Mouse (Mus musculus): ENCODE measurements around the gene Olfr212. TPM values are rescaled to one million over a fixed set of nuclear protein-coding genes. Genes with fewer than 3 reads are reported as not detected.
"Not testable (repeated sequence)": the region's sequence is repeated elsewhere in the genome, so short reads cannot be mapped to it uniquely, and the experiment has no call there.

The Olfr212 gene
- not detected in 2 replicates for polyA plus RNA-seq (2012; rRNA removed)

GRCm38 (mm10) chr6:116506302-116507003 is at the start of gene Olfr212:
Gene Olfr212, plus strand, starts transcription at chr6:116506516.
- DNase-seq (ENCODE audit: low read depth, low spot score): not testable (repeated sequence)
- 91% methylated on average over 20 of the region's 20 CpGs for WGBS

- WGBS: 71% methylated on average over 4 of the region's 4 CpGs
- no peak for DNase-seq (ENCODE audit: low read depth, low spot score)
Measured at GRCm38 (mm10) chr6:116458728-116459127, 47.6 kb upstream of the Olfr212 start.

GRCm38 (mm10) chr6:116459232-116459631 is 47.1 kb upstream of the Olfr212 start:
- WGBS: 73% methylated on average over 2 of the region's 2 CpGs
- DNase-seq (ENCODE audit: low read depth, low spot score): no peak

GRCm38 (mm10) chr6:116460544-116461283 is 45.6 kb upstream of the Olfr212 start, which contains the start of gene Alox5:
Gene Alox5, minus strand, starts transcription at chr6:116461178.
- 3% methylated on average over 43 of the region's 43 CpGs for WGBS
- no peak for DNase-seq (ENCODE audit: low read depth, low spot score)

- 19% methylated on average over 3 of the region's 3 CpGs for WGBS
- no peak for DNase-seq (ENCODE audit: low read depth, low spot score)
Measured at GRCm38 (mm10) chr6:116468081-116468480, 38.2 kb upstream of the Olfr212 start.

GRCm38 (mm10) chr6:116485081-116485480 is 21.2 kb upstream of the Olfr212 start:
- no peak for DNase-seq (ENCODE audit: low read depth, low spot score)
- WGBS: 21% methylated on average over 1 of the region's 1 CpGs

- 35% methylated on average over 1 of the region's 1 CpGs for WGBS
- no peak for DNase-seq (ENCODE audit: low read depth, low spot score)
Measured at GRCm38 (mm10) chr6:116486833-116487232, 19.5 kb upstream of the Olfr212 start.

GRCm38 (mm10) chr6:116488791-116489190 is 17.5 kb upstream of the Olfr212 start, which contains the start of gene Olfr211:
Gene Olfr211, plus strand, starts transcription at chr6:116489091.
- WGBS: 70% methylated on average over 4 of the region's 4 CpGs
- no peak for DNase-seq (ENCODE audit: low read depth, low spot score)

GRCm38 (mm10) chr6:116493742-116494141 is 12.6 kb upstream of the Olfr212 start:
- WGBS: 79% methylated on average over 5 of the region's 5 CpGs
- DNase-seq (ENCODE audit: low read depth, low spot score): no peak

- WGBS: 84% methylated on average over 1 of the region's 1 CpGs
- DNase-seq (ENCODE audit: low read depth, low spot score): no peak
Measured at GRCm38 (mm10) chr6:116495960-116496359, 10.4 kb upstream of the Olfr212 start.

- DNase-seq (ENCODE audit: low read depth, low spot score): no peak
Measured at GRCm38 (mm10) chr6:116514832-116515231, 8.5 kb downstream of the Olfr212 start.

- no peak for DNase-seq (ENCODE audit: low read depth, low spot score)
- WGBS: 81% methylated on average over 1 of the region's 1 CpGs
Measured at GRCm38 (mm10) chr6:116538156-116538555, 31.8 kb downstream of the Olfr212 start, which contains the start of gene Olfr213. Gene Olfr213, plus strand, starts transcription at chr6:116538456.

GRCm38 (mm10) chr6:116542500-116542899 is 36.2 kb downstream of the Olfr212 start:
- DNase-seq (ENCODE audit: low read depth, low spot score): no peak
- 72% methylated on average over 2 of the region's 2 CpGs for WGBS

- 93% methylated on average over 11 of the region's 11 CpGs for WGBS
- not testable (repeated sequence) for DNase-seq (ENCODE audit: low read depth, low spot score)
Measured at GRCm38 (mm10) chr6:116550841-116551240, 44.5 kb downstream of the Olfr212 start, which contains the start of gene Gm5580. Gene Gm5580, plus strand, starts transcription at chr6:116551141.

GRCm38 (mm10) chr6:116553935-116554334 is 47.6 kb downstream of the Olfr212 start, which contains the start of gene Olfr214:
Gene Olfr214, plus strand, starts transcription at chr6:116554235.
- WGBS: 63% methylated on average over 1 of the region's 1 CpGs
- no peak for DNase-seq (ENCODE audit: low read depth, low spot score)

GRCm38 (mm10) chr6:116554952-116555351 is 48.6 kb downstream of the Olfr212 start:
- DNase-seq (ENCODE audit: low read depth, low spot score): no peak
- WGBS: 29% methylated on average over 3 of the region's 3 CpGs

Other genes starting within 250 kb of the Olfr212 start
- gene Zfand4, start 242.3 kb upstream of the Olfr212 start, polyA plus RNA-seq (2012; rRNA removed): 0.15 and 0.40 TPM in 2 replicates
- gene March8, start 168.5 kb upstream of the Olfr212 start, polyA plus RNA-seq (2012; rRNA removed): 36.4 and 67.0 TPM in 2 replicates
- gene Alox5, start 45.3 kb upstream of the Olfr212 start, polyA plus RNA-seq (2012; rRNA removed): 1.3 and 3.8 TPM in 2 replicates
- not detected in 2 replicates for gene Olfr211, start 17.4 kb upstream of the Olfr212 start, polyA plus RNA-seq (2012; rRNA removed)
- not detected in 2 replicates for gene Olfr213, start 31.9 kb downstream of the Olfr212 start, polyA plus RNA-seq (2012; rRNA removed)
- 0.14 and 0.16 TPM in 2 replicates for gene Gm5580, start 44.6 kb downstream of the Olfr212 start, polyA plus RNA-seq (2012; rRNA removed)
- gene Olfr214, start 47.7 kb downstream of the Olfr212 start, polyA plus RNA-seq (2012; rRNA removed): not detected in 2 replicates
- gene Olfr215, start 77.7 kb downstream of the Olfr212 start, polyA plus RNA-seq (2012; rRNA removed): not detected in 2 replicates
- 10.4 and 11.2 TPM in 2 replicates for gene Zfp422, start 122.5 kb downstream of the Olfr212 start, polyA plus RNA-seq (2012; rRNA removed)
- gene Depp1, start 144.1 kb downstream of the Olfr212 start, polyA plus RNA-seq (2012; rRNA removed): 2.2 and 2.9 TPM in 2 replicates
- gene Rassf4, start 167.4 kb downstream of the Olfr212 start, polyA plus RNA-seq (2012; rRNA removed): 16.0 and 16.8 TPM in 2 replicates
- gene Tmem72, start 210.4 kb downstream of the Olfr212 start, polyA plus RNA-seq (2012; rRNA removed): under 0.01 and 0.01 TPM in 2 replicates

Data from large intestine, adult 2 months (tissue).